Mouse (Mus musculus): ENCODE results near the gene Gnl1. TPM values are rescaled to one million over a fixed set of nuclear protein-coding genes. Genes with fewer than 3 reads are reported as not detected.
A peak's percentile ranks its signal among the peaks of the same experiment; 100 is the strongest.
"Not testable (repeated sequence)": the region's sequence is repeated elsewhere in the genome, so short reads cannot be mapped to it uniquely, and the experiment has no call there.

Gene Gnl1
- polyA plus RNA-seq, 1 experiment from 2014 or later, result 59.7 TPM

GRCm38 (mm10) chr17:36021309-36021708 is 41.7 kb downstream of the Gnl1 start:
- DNase-seq (ENCODE audit: low spot score), result no peak
- no peaks in the 10 kb centered on the region for H3K36me3 ChIP-seq
- no peaks in the 10 kb centered on the region for H3K9me3 ChIP-seq (replicated peaks)
- H3K27me3 ChIP-seq (ENCODE audit: low read depth, poor library complexity, severe bottlenecking), result no peaks in the 10 kb centered on the region
- no peak overlapping the region for H3K27ac ChIP-seq (replicated peaks)
- WGBS, result 81% methylated on average over 1 of the region's 1 CpGs
- H3K4me3 ChIP-seq, result no peak overlapping the region
- H3K4me1 ChIP-seq, result peaks cover 14% of the 10 kb centered on the region

GRCm38 (mm10) chr17:36022098-36022497 is 42.4 kb downstream of the Gnl1 start:
- no peak for DNase-seq (ENCODE audit: low spot score)
- Histone ChIP-seq H3K4me3 (no peak overlapping the region), H3K9me3 (replicated peaks) (no peaks in the 10 kb centered on the region), H3K27ac (replicated peaks) (no peak overlapping the region), H3K36me3 (no peaks in the 10 kb centered on the region), H3K4me1 (peaks cover 14% of the 10 kb centered on the region), H3K27me3 (ENCODE audit: low read depth, poor library complexity, severe bottlenecking) (no peaks in the 10 kb centered on the region)
- 94% methylated on average over 9 of the region's 9 CpGs for WGBS

GRCm38 (mm10) chr17:36022922-36023321 is 43.3 kb downstream of the Gnl1 start:
- DNase-seq (ENCODE audit: low spot score), result no peak
- WGBS, result 92% methylated on average over 6 of the region's 6 CpGs

GRCm38 (mm10) chr17:36023710-36024654 is 44.3 kb downstream of the Gnl1 start:
- H3K27me3 ChIP-seq (ENCODE audit: low read depth, poor library complexity, severe bottlenecking), result no peaks in the 10 kb centered on the region
- no peaks in the 10 kb centered on the region for H3K36me3 ChIP-seq
- H3K27ac ChIP-seq (replicated peaks), result no peak overlapping the region
- H3K4me3 ChIP-seq, result no peak overlapping the region
- no peak for DNase-seq (ENCODE audit: low spot score)
- peaks cover 14% of the 10 kb centered on the region for H3K4me1 ChIP-seq
- WGBS, result 79% methylated on average over 9 of the region's 9 CpGs
- H3K9me3 ChIP-seq (replicated peaks), result no peaks in the 10 kb centered on the region

More at GRCm38 (mm10) chr17:36022922-36023321, 43.3 kb downstream of the Gnl1 start:
- H3K4me3 ChIP-seq, result no peak overlapping the region
- no peak overlapping the region for H3K27ac ChIP-seq (replicated peaks)
- H3K9me3 ChIP-seq (replicated peaks), result no peaks in the 10 kb centered on the region
- no peaks in the 10 kb centered on the region for H3K27me3 ChIP-seq (ENCODE audit: low read depth, poor library complexity, severe bottlenecking)
- no peaks in the 10 kb centered on the region for H3K36me3 ChIP-seq
- H3K4me1 ChIP-seq, result peaks cover 14% of the 10 kb centered on the region

- H3K4me1 ChIP-seq, result peaks cover 17% of the 10 kb centered on the region
- no peaks in the 10 kb centered on the region for H3K27me3 ChIP-seq (ENCODE audit: low read depth, poor library complexity, severe bottlenecking)
- H3K27ac ChIP-seq (replicated peaks), result no peak overlapping the region
- DNase-seq (ENCODE audit: low spot score), result no peak
- H3K9me3 ChIP-seq (replicated peaks), result no peaks in the 10 kb centered on the region
- no peaks in the 10 kb centered on the region for H3K36me3 ChIP-seq
- WGBS, result 71% methylated on average over 5 of the region's 5 CpGs
- H3K4me3 ChIP-seq, result no peak overlapping the region
Observed at GRCm38 (mm10) chr17:36025197-36025596, 45.5 kb downstream of the Gnl1 start.

GRCm38 (mm10) chr17:36025901-36026300 is 46.2 kb downstream of the Gnl1 start:
- H3K4me3 ChIP-seq, result no peak overlapping the region
- H3K27me3 ChIP-seq (ENCODE audit: low read depth, poor library complexity, severe bottlenecking), result no peaks in the 10 kb centered on the region
- H3K4me1 ChIP-seq, result peaks cover 10% of the 10 kb centered on the region; the same call in 1 of the 2 replicates
- H3K9me3 ChIP-seq (replicated peaks), result no peaks in the 10 kb centered on the region
- DNase-seq (ENCODE audit: low spot score), result no peak
- H3K27ac ChIP-seq (replicated peaks), result no peak overlapping the region
- WGBS, result 95% methylated on average over 4 of the region's 4 CpGs
- H3K36me3 ChIP-seq, result no peaks in the 10 kb centered on the region

- no peaks in the 10 kb centered on the region for H3K9me3 ChIP-seq (replicated peaks)
- no peaks in the 10 kb centered on the region for H3K36me3 ChIP-seq
- H3K27me3 ChIP-seq (ENCODE audit: low read depth, poor library complexity, severe bottlenecking), result peaks cover 7% of the 10 kb centered on the region
- no peak for DNase-seq (ENCODE audit: low spot score)
- no peak overlapping the region for H3K4me3 ChIP-seq
- peaks cover 18% of the 10 kb centered on the region for H3K4me1 ChIP-seq
- H3K27ac ChIP-seq (replicated peaks), result no peak overlapping the region
- 93% methylated on average over 4 of the region's 4 CpGs for WGBS
Observed at GRCm38 (mm10) chr17:36027663-36028062, 48.0 kb downstream of the Gnl1 start.

- DNase-seq (ENCODE audit: low spot score), result no peak
- Histone ChIP-seq H3K27ac (replicated peaks) (no peak overlapping the region), H3K27me3 (ENCODE audit: low read depth, poor library complexity, severe bottlenecking) (peaks cover 7% of the 10 kb centered on the region), H3K9me3 (replicated peaks) (no peaks in the 10 kb centered on the region), H3K36me3 (no peaks in the 10 kb centered on the region), H3K4me3 (no peak overlapping the region), H3K4me1 (peaks cover 18% of the 10 kb centered on the region)
- WGBS, result 79% methylated on average over 7 of the region's 7 CpGs
Observed at GRCm38 (mm10) chr17:36028879-36029619, 49.4 kb downstream of the Gnl1 start.

- not testable (repeated sequence) for H3K27ac ChIP-seq (replicated peaks); H3K9me3 ChIP-seq (replicated peaks); DNase-seq (ENCODE audit: low spot score); H3K36me3 ChIP-seq; H3K27me3 ChIP-seq (ENCODE audit: low read depth, poor library complexity, severe bottlenecking); H3K4me3 ChIP-seq
- H3K4me1 ChIP-seq, result peaks cover 17% of the 10 kb centered on the region
- WGBS, result 93% methylated on average over 4 of the region's 4 CpGs
Observed at GRCm38 (mm10) chr17:36030046-36030702, 50.5 kb downstream of the Gnl1 start.

GRCm38 (mm10) chr17:36030703-36031582 is 51.3 kb downstream of the Gnl1 start:
- DNase-seq (ENCODE audit: low spot score); H3K27me3 ChIP-seq (ENCODE audit: low read depth, poor library complexity, severe bottlenecking); H3K36me3 ChIP-seq; H3K9me3 ChIP-seq (replicated peaks): not testable (repeated sequence)
- Histone ChIP-seq H3K4me3 (peak overlapping the region; percentile 61), H3K4me1 (peaks cover 15% of the 10 kb centered on the region), H3K27ac (replicated peaks) (peak overlapping the region; percentile 46; the same call in 1 of the 2 replicates)
- WGBS, result 41% methylated on average over 8 of the region's 8 CpGs

GRCm38 (mm10) chr17:36031583-36032331 is 52.1 kb downstream of the Gnl1 start:
- not testable (repeated sequence) for H3K9me3 ChIP-seq (replicated peaks); H3K27me3 ChIP-seq (ENCODE audit: low read depth, poor library complexity, severe bottlenecking); H3K36me3 ChIP-seq
- WGBS, result 2% methylated on average over 40 of the region's 40 CpGs
- peak overlapping the region; percentile 73 for H3K27ac ChIP-seq (replicated peaks)
- H3K4me3 ChIP-seq, result peak overlapping the region; percentile 61
- peak; percentile 42 for DNase-seq (ENCODE audit: low spot score)
- peaks cover 15% of the 10 kb centered on the region for H3K4me1 ChIP-seq

All from midbrain, embryonic 10.5 days (tissue).